Mouse (Mus musculus) colon, adult 2 months (tissue): ENCODE results near the gene Klra2. TPM values are rescaled to one million over a fixed set of nuclear protein-coding genes. Genes with fewer than 3 reads are reported as not detected.

Experiments
- polyA plus RNA-seq: library from polyadenylated mRNA; depleted of rRNA; stranded (reverse); fragments of >200 nt; gene quantifications from 2 replicates; pipeline ENCODE4 v1.2.3, GENCODE M21; 2012; rRNA removed

The Klra2 gene
- polyA plus RNA-seq, result 0.08 TPM in 1 of 2 replicates, not detected in the other

GRCm38 (mm10) chr6:131247206-131247605, at the start of gene Klra2:
Gene Klra2 (minus strand): TSS chr6:131247362.

GRCm38 (mm10) chr6:131292991-131293788, 46.0 kb upstream of the Klra2 start, which contains the start of gene Magohb:
Gene Magohb (minus strand): TSS chr6:131293244.

Other genes starting within 250 kb of the Klra2 start
- gene Magohb, start 45.9 kb upstream of the Klra2 start, polyA plus RNA-seq, result 0.27 and 0.81 TPM in 2 replicates
- gene Styk1, start 106.2 kb upstream of the Klra2 start, polyA plus RNA-seq, result 38.2 and 46.8 TPM in 2 replicates
- 274 and 301 TPM in 2 replicates for gene Ybx3, start 141.1 kb upstream of the Klra2 start, polyA plus RNA-seq
- gene 5430401F13Rik, start 239.0 kb upstream of the Klra2 start, polyA plus RNA-seq, result not detected in 2 replicates
- gene Gm6619, start 239.0 kb upstream of the Klra2 start, polyA plus RNA-seq, result not detected in 2 replicates